Mouse (Mus musculus): ENCODE data around the gene Nphp3.

Gene Nphp3

GRCm38 (mm10) chr9:104064571-104064970 lies 62.2 kb downstream of the Nphp3 start:
- DNase-seq (ENCODE audit: low read depth): no peak

GRCm38 (mm10) chr9:104070241-104070640 lies 67.9 kb downstream of the Nphp3 start:
- DNase-seq (ENCODE audit: low read depth): no peak

DNA sequence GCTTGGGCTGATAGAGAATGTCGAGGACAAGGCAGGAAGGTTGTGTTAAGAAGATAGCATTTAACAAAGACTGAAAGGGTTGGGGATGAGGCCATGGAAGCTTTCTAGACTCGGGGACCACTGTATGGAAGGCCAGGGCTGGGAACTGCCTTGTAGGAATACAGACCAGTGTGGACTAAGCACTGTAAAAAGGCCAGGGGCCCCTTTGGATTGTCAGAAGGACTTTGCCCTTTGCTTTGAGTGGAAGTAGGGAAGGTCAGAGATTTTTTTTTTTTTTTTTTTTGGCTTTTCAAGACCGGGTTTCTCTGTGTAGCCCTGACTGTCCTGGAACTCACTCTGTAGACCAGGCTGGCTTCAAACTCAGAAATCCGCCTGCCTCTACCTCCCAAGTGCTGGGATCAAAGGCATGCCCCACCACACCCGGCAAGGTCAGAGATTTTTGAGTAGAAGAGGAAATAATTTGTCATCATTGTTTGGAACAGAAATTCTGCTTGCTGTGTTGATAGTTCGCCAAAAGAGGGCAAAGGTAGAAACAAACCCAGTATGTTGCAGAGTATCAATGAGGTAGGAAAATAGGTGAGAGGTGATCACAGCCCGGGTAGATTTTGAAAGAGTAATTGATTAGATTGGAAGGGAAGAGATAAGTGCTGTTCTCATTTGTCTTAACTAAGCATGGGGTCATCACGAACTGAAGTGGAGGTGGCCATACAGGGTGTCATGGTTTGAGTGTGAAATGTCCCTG lies 68.7 kb downstream of the Nphp3 start:
- no peak for DNase-seq (ENCODE audit: low read depth)

DNA sequence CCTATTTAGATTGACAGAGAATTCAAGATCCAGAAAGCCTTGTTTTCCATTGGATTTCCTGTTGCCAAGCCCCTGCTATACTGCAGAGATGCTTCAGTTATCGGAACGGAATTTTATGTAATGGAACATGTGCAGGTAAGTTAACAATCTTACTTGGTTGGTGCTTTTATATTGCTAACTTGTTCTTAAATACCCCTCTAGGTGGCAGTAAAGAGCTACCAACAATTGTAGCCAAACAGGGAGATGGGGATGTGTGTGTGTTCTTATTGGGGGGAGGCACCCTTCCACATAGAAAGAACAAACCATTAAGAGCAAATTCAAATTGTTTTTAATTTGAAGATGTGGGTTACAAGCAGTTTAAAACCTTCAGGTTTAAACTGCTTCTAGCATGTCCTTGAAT lies 73.5 kb downstream of the Nphp3 start:
- peak; percentile 17 for DNase-seq (ENCODE audit: low read depth)

DNA sequence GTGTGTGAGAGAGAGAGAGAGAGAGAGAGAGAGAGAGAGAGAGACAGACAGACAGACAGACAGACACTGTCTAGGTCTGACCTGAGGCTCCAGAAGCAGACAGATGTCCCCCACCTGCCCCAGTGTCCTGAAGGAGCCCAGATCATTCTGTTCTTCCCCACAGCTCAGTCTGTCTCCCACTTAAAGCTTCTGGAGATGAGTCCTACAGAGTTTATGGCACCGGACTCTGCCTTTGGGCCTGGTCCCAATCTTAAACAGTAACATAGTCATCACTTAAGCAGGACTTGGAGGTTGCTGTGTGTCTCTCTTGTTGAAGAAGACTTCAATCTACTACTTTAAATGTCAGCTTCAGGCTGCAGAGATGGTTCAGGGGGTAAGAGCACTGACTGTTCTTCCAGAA lies 76.4 kb downstream of the Nphp3 start:
- no peak for DNase-seq (ENCODE audit: low read depth)

DNA sequence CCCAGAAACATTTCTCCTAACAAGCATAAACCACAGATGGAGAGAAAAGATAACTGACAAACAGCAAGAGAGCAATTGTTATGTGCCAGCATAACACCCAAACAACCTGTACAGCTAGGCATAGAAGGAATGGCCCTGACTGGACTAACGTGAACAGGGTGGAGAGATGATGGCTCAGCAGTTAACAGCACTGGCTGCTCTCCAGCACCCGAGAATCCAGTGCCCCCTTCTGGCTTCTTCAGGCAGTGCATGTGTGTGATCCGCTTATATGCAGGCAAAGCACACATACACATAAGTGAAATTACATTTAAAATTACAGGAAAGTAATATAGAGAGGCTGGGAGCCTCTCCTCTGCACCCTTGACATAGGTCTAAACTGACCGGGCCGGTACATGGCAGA lies 77.0 kb downstream of the Nphp3 start:
- peak; percentile 37 for DNase-seq (ENCODE audit: low read depth)

GRCm38 (mm10) chr9:104080038-104080437 lies 77.7 kb downstream of the Nphp3 start:
- no peak for DNase-seq (ENCODE audit: low read depth)

DNA sequence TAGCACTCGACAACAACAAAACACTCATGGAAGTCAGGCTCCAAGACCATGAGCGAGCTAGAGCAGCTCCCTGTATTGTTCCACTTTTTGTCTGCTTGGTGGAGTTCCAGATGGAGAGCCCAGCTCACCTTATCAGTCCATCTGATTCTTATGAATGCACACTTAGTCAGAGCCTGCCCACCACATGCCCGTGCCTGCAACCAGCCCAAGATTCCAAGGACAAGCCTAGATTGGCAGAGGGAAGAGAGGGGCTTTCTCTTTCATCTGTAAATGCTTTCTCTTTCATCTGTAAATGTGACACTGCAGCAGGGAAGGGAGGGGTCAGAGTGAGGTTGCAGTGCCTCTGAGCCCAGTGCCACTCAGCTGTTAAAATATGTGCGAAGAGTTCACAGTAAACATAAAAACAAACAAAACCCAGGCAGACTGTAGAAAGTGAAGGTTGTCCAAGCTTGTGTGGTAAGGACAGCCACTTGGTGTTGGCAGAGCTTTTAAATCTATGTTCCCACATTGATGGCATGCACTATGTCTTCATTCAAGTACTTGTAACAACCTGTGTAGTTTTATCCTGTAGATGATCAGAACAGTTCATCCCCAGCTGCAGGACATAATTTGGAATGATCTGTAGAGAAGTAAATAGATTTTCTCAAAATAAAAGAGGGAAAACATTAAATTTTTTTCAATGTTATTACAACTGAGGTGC lies 83.5 kb downstream of the Nphp3 start:
- no peak for DNase-seq (ENCODE audit: low read depth)

- DNase-seq (ENCODE audit: low read depth): no peak
Measured at GRCm38 (mm10) chr9:104088555-104088954, 86.2 kb downstream of the Nphp3 start.

GRCm38 (mm10) chr9:104092945-104093344 lies 90.6 kb downstream of the Nphp3 start:
- DNase-seq (ENCODE audit: low read depth): no peak
